Mouse (Mus musculus) liver, postnatal 0 days (tissue): ENCODE measurements around the gene Tm9sf4.

Source experiments
- CTCF ChIP-seq: sonication (generic); IDR thresholded peaks from 2 replicates; pipeline ENCODE4 v1.5.1; 2016; ENCODE audit warnings: antibody characterized with exemption, low read depth
- EP300 ChIP-seq: IDR thresholded peaks from 2 replicates; pipeline ENCODE4 v1.6.1; 2016; ENCODE audit warnings: antibody characterized with exemption, low read depth, mild to moderate bottlenecking

GRCm38 (mm10) chr2:153157270-153157669 lies 3.8 kb upstream of the Tm9sf4 start:
- TF ChIP-seq EP300 (no peak), CTCF (peak; percentile 60)
